Mouse (Mus musculus): ENCODE results near the gene Ltf. TPM values are rescaled to one million over a fixed set of nuclear protein-coding genes. Genes with fewer than 3 reads are reported as not detected.

Ltf gene
- total RNA-seq (2023), result 2.4 TPM

DNA sequence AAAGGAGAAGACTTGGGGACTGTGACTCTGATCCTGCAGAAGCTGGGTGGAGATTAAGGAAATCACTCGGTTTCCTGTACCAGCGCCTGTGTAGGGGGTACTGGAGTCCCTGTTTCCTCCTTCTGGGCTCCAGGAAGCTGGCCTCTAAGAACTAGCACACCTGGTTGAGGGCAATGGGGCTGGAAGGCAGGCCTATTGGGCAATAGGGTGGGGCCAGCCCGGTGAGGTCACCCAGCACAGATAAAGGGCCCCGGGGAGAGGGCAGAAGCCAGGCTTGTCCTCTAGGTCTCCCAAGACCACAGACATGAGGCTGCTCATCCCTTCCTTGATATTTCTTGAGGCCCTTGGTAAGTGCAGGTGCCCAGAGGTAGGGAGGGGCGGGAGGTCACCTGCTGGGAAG, at the start of gene Ltf:
Gene Ltf, plus strand, starts transcription at position 250 of the 400 bp plus-strand sequence.

DNA sequence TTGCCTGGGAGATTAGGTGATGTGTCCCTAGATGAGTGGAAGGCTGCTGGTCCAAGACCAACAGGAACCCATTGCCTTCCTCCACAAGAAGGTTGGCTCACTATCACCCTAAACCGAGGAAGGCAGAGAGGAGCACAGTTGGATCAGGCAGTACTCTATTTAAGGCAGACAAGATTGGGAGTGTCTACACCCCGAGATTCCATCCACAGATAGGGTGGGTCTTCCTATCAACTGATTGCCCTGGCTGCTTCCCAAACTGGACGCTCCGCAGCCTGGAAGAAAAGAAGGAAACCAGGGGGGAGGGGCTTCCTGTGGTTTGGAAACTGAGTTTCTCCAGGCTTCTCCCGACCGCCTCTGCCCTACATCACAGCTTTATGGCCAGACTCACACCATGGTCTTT, 28.9 kb upstream of the Ltf start, which contains the start of gene Rtp3:
Gene Rtp3, minus strand, starts transcription at position 380 of the 400 bp plus-strand sequence.

DNA sequence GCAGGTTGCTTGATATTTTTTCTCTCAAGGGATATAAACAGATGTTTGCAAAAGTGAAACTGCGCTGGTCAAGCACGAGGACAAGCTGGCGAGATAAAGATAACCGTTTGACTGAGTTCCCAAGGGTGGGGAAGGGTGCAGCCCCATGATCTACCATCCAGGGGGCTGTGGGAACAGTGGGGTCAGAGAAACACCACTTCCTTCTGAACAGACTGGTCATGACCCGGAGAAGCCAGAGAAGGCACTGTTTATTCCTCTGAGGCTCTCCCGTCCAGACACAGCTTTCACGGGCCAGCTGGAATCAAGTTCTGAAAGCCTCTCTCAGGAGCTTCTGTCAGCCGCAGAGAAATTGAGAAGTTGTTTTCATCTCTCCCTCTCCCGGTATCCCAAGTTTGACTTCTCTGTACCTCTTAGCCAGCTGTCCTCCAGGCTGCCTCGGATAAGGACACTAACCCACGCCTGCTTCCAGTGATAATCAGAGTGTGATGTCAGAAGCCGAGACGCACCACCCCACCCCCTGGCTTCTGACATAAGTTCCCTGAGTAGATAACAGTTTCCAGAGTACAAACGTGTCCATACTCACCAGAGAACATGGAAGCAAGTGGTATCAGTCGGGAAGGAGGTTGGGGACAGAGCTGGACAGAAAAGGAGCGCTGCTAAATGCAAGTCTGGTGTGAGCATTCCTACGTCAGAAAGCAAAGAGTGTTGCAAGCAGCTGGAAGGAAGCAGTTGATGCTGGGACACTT, 37.9 kb downstream of the Ltf start, which contains the start of gene Ccrl2:
Gene Ccrl2, minus strand, starts transcription at position 722 of the 746 bp plus-strand sequence.

Other genes with a start within 250 kb of the Ltf start
- not detected for gene Prss42, start 221.1 kb upstream of the Ltf start, total RNA-seq (2023)
- not detected for gene Prss44, start 205.3 kb upstream of the Ltf start, total RNA-seq (2023)
- not detected for gene Prss43, start 192.6 kb upstream of the Ltf start, total RNA-seq (2023)
- gene Prss45, start 184.7 kb upstream of the Ltf start, total RNA-seq (2023), result not detected
- not detected for gene Prss46, start 174.8 kb upstream of the Ltf start, total RNA-seq (2023)
- not detected for gene Prss50, start 161.3 kb upstream of the Ltf start, total RNA-seq (2023)
- gene Als2cl, start 139.4 kb upstream of the Ltf start, total RNA-seq (2023), result 375 TPM
- 17.3 TPM for gene Tmie, start 139.2 kb upstream of the Ltf start, total RNA-seq (2023)
- 2.2 TPM for gene Fam240a, start 102.4 kb upstream of the Ltf start, total RNA-seq (2023)
- gene Tdgf1, start 73.1 kb upstream of the Ltf start, total RNA-seq (2023), result 2.1 TPM
- gene Lrrc2, start 67.7 kb upstream of the Ltf start, total RNA-seq (2023), result not detected
- gene Rtp3, start 28.7 kb upstream of the Ltf start, total RNA-seq (2023), result not detected
- gene Ccrl2, start 38.2 kb downstream of the Ltf start, total RNA-seq (2023), result 5.2 TPM
- 32.1 TPM for gene Lrrfip2, start 98.3 kb downstream of the Ltf start, total RNA-seq (2023)